Mouse (Mus musculus) CH12.LX (cell line): Measurements from ENCODE around the gene Usp30.

Source experiments
- CHD2 ChIP-seq: IDR thresholded peaks from 2 replicates; pipeline ENCODE4 v1.6.1; 2011; ENCODE audit warnings: low read length, improper control_type of control experiment
- CTCF ChIP-seq, 2 experiments: IDR thresholded peaks in 1 of 2; conservative IDR thresholded peaks in 1 of 2; 2 replicates each; pipeline ENCODE4 v1.5.1; 2011 to 2012; ENCODE audit warnings: low read depth in 2 of 2, low read length in 2 of 2, improper control_type of control experiment in 1 of 2, inconsistent platforms in 1 of 2, mild to moderate bottlenecking in 1 of 2, moderate library complexity in 1 of 2
- E2F4 ChIP-seq: IDR thresholded peaks from 2 replicates; pipeline ENCODE4 v1.6.1; 2011; ENCODE audit warnings: low read depth, low read length, improper control_type of control experiment; ENCODE audit not compliant: insufficient replicate concordance
- EP300 ChIP-seq: IDR thresholded peaks from 2 replicates; pipeline ENCODE4 v1.6.1; 2011; ENCODE audit warnings: low read length, improper control_type of control experiment
- ETS1 ChIP-seq: conservative IDR thresholded peaks from 2 replicates; pipeline ENCODE4 v1.6.1; 2012; ENCODE audit warnings: low read depth, mild to moderate bottlenecking, inconsistent platforms, low read length, improper control_type of control experiment, moderate library complexity
- GABPA ChIP-seq: IDR thresholded peaks from 2 replicates; pipeline ENCODE4 v1.6.1; 2012; ENCODE audit warnings: low read depth, low read length, improper control_type of control experiment, inconsistent platforms; ENCODE audit not compliant: insufficient replicate concordance
- MAX ChIP-seq: IDR thresholded peaks from 2 replicates; pipeline ENCODE4 v1.6.1; 2011; ENCODE audit warnings: low read length, improper control_type of control experiment
- MEF2A ChIP-seq: IDR thresholded peaks from 2 replicates; pipeline ENCODE4 v1.6.1; 2014; ENCODE audit warnings: low read depth, mild to moderate bottlenecking, inconsistent platforms, low read length, improper control_type of control experiment, borderline replicate concordance
- NELFE ChIP-seq: IDR thresholded peaks from 2 replicates; pipeline ENCODE4 v1.6.1; 2011; ENCODE audit warnings: low read depth, low read length, improper control_type of control experiment
- NRF1 ChIP-seq: IDR thresholded peaks from 2 replicates; pipeline ENCODE4 v1.6.1; 2014; ENCODE audit warnings: low read depth, mild to moderate bottlenecking, inconsistent platforms, low read length, improper control_type of control experiment, moderate library complexity
- PAX5 ChIP-seq: IDR thresholded peaks from 2 replicates; pipeline ENCODE4 v1.6.1; 2012; ENCODE audit warnings: low read length, inconsistent platforms, mixed read lengths
- POLR2A ChIP-seq: IDR thresholded peaks from 2 replicates; pipeline ENCODE4 v1.6.1; 2011; ENCODE audit warnings: low read depth, mild to moderate bottlenecking, improper control_type of control experiment, low read length
- RCOR1 ChIP-seq: conservative IDR thresholded peaks from 2 replicates; pipeline ENCODE4 v1.6.1; 2012; ENCODE audit warnings: low read depth, mild to moderate bottlenecking, inconsistent platforms, low read length, improper control_type of control experiment
- UBTF ChIP-seq: IDR thresholded peaks from 2 replicates; pipeline ENCODE4 v1.6.1; 2012; ENCODE audit warnings: low read depth, mild to moderate bottlenecking, inconsistent platforms, low read length, improper control_type of control experiment, moderate library complexity

DNA sequence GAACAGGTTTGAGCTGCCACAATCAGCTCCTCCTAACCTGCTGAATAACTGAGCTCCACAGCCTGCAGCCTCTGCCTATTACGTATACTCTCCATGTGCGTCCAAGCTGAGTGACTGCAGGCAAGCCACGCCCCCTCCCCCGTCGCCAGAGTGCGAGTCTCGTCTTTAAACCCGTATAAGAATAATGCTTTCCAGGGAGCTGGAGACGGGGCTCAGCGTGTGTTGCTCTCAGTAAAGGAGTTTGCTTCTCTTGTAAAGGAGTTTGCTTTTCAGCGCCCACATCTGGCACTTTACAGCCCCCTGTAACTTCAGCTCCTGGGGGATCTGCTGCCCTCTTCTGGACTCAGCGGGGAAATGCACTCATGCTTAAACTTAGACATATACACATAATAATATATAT, 88.2 kb downstream of the Usp30 start:
- TF ChIP-seq E2F4 (no peak), EP300 (no peak), CTCF (conservative IDR thresholded peaks at IDR 0.05 in 1 of 2, IDR thresholded peaks at IDR 0.05 in 1 of 2; ENCODE audit: low read depth in 2 of 2, low read length in 2 of 2) (peak in 1 of 2 experiments; percentile 58; a peak in 3 of 4 replicates), MEF2A (no peak), POLR2A (no peak), NRF1 (no peak), UBTF (no peak), ETS1 (no peak), GABPA (no peak), CHD2 (no peak), RCOR1 (no peak), MAX (no peak), NELFE (no peak), PAX5 (no peak)
